Mouse (Mus musculus): Measurements from ENCODE around the gene Msrb1.

Gene Msrb1

GRCm38 (mm10) chr17:24742307-24742706, 5.9 kb downstream of the Msrb1 start:
- in situ Hi-C loops (cut with MboI, MseI) = loop anchor here in 1 of 2 experiments (10.0 kb wide), 1 partner anchor 142 kb away; the partner anchor contains the start of genes Nubp2 and Spsb3

GRCm38 (mm10) chr17:24743896-24744295, 7.5 kb downstream of the Msrb1 start:
- in situ Hi-C loops (cut with MboI, MseI) = loop anchor here in 1 of 2 experiments (10.0 kb wide), 1 partner anchor 141 kb away; the partner anchor contains the start of genes Nubp2 and Spsb3

- in situ Hi-C loops (cut with MboI, MseI) = loop anchor here in 1 of 2 experiments (10.0 kb wide), 1 partner anchor 140 kb away; the partner anchor contains the start of genes Nubp2 and Spsb3
Observed at GRCm38 (mm10) chr17:24744381-24744780, 7.9 kb downstream of the Msrb1 start.

- in situ Hi-C loops (cut with MboI, MseI) = loop anchor here in 1 of 2 experiments (5.0 to 10.0 kb wide), 2 partner anchors 66 to 139 kb away; partner anchors contain the start of genes Nubp2 and Spsb3
Observed at GRCm38 (mm10) chr17:24745526-24746497, 9.4 kb downstream of the Msrb1 start.

- in situ Hi-C loops (cut with MboI, MseI) = loop anchor here in 1 of 2 experiments (5.0 to 10.0 kb wide), 2 partner anchors 65 to 138 kb away; partner anchors contain the start of genes Nubp2 and Spsb3
Observed at GRCm38 (mm10) chr17:24746986-24747385, 10.5 kb downstream of the Msrb1 start.

GRCm38 (mm10) chr17:24751528-24751927, 15.1 kb downstream of the Msrb1 start:
- in situ Hi-C loops (cut with MboI, MseI) = loop anchor here in 1 of 2 experiments (25.0 kb wide), 1 partner anchor 1439 kb away; the partner anchor contains the start of gene Vmn2r114

GRCm38 (mm10) chr17:24752415-24753394, 16.3 kb downstream of the Msrb1 start, which contains the start of gene Hs3st6:
Hs3st6 (plus strand) TSS chr17:24752988.
- in situ Hi-C loops (cut with MboI, MseI) = loop anchor here in 1 of 2 experiments (25.0 kb wide), 1 partner anchor 1440 kb away; the partner anchor contains the start of gene Vmn2r114

GRCm38 (mm10) chr17:24757394-24757793, 21.0 kb downstream of the Msrb1 start:
- in situ Hi-C loops (cut with MboI, MseI) = loop anchor here in 1 of 2 experiments (25.0 kb wide), 1 partner anchor 1445 kb away; the partner anchor contains the start of gene Vmn2r114

- in situ Hi-C loops (cut with MboI, MseI) = loop anchor here in 1 of 2 experiments (25.0 kb wide), 1 partner anchor 1449 kb away; the partner anchor contains the start of gene Vmn2r114
Observed at GRCm38 (mm10) chr17:24761121-24761520, 24.7 kb downstream of the Msrb1 start.

- in situ Hi-C loops (cut with MboI, MseI) = loop anchor here in 1 of 2 experiments (25.0 kb wide), 1 partner anchor 1453 kb away; the partner anchor contains the start of gene Vmn2r114
Observed at GRCm38 (mm10) chr17:24765016-24765905, 28.8 kb downstream of the Msrb1 start.

- in situ Hi-C loops (cut with MboI, MseI) = loop anchor here in 1 of 2 experiments (25.0 kb wide), 1 partner anchor 1454 kb away; the partner anchor contains the start of gene Vmn2r114
Observed at GRCm38 (mm10) chr17:24766266-24766875, 29.9 kb downstream of the Msrb1 start.

- in situ Hi-C loops (cut with MboI, MseI) = loop anchor here in 1 of 2 experiments (25.0 kb wide), 1 partner anchor 1457 kb away; the partner anchor contains the start of gene Vmn2r114
Observed at GRCm38 (mm10) chr17:24769146-24769545, 32.7 kb downstream of the Msrb1 start.

GRCm38 (mm10) chr17:24773241-24773640, 36.8 kb downstream of the Msrb1 start:
- in situ Hi-C loops (cut with MboI, MseI) = loop anchor here in 1 of 2 experiments (25.0 kb wide), 1 partner anchor 1461 kb away; the partner anchor contains the start of gene Vmn2r114

GRCm38 (mm10) chr17:24775173-24775572, 38.7 kb downstream of the Msrb1 start:
- in situ Hi-C loops (cut with MboI, MseI) = loop anchor here in 1 of 2 experiments (25.0 kb wide), 1 partner anchor 1612 kb away; no protein-coding TSS in a partner anchor

- in situ Hi-C loops (cut with MboI, MseI) = loop anchor here in 1 of 2 experiments (25.0 kb wide), 1 partner anchor 1610 kb away; no protein-coding TSS in a partner anchor
Observed at GRCm38 (mm10) chr17:24777073-24777472, 40.6 kb downstream of the Msrb1 start.

- in situ Hi-C loops (cut with MboI, MseI) = loop anchor here in 1 of 2 experiments (25.0 kb wide), 1 partner anchor 1606 kb away; no protein-coding TSS in a partner anchor
Observed at GRCm38 (mm10) chr17:24780821-24781220, 44.4 kb downstream of the Msrb1 start.

GRCm38 (mm10) chr17:24792190-24792589, 55.7 kb downstream of the Msrb1 start:
- in situ Hi-C loops (cut with MboI, MseI) = loop anchor here in 1 of 2 experiments (25.0 kb wide), 1 partner anchor 1595 kb away; no protein-coding TSS in a partner anchor

All from T-helper 17 cell (primary cell).